Mouse (Mus musculus) lung, adult 2 months (tissue): ENCODE results near the gene Map7d1. TPM values are rescaled to one million over a fixed set of nuclear protein-coding genes. Genes with fewer than 3 reads are reported as not detected.

Experiments
- DNase-seq: peaks from one replicate; pipeline ENCODE4 v3.0.0; 2022
- H3K4me1 ChIP-seq: fragments of 200-500 bp; 2 replicates; pipeline ENCODE4 v1.6.1; 2011; ENCODE audit warnings: low read length; ENCODE audit not compliant: control insufficient read depth, insufficient read depth
- H3K4me3 ChIP-seq: fragments of 200-500 bp; replicated peaks from 2 replicates; pipeline ENCODE3; 2011; ENCODE audit warnings: low read depth, mild to moderate bottlenecking, control low read depth, low read length; ENCODE audit errors: extremely low read depth
- CTCF ChIP-seq: fragments of 200-500 bp; IDR thresholded peaks from 2 replicates; pipeline ENCODE4 v1.5.1; 2011; ENCODE audit warnings: mild to moderate bottlenecking, low read length, control low read depth; ENCODE audit not compliant: insufficient read depth
- POLR2A ChIP-seq: fragments of 200-500 bp; IDR thresholded peaks from 2 replicates; pipeline ENCODE4 v1.6.1; 2011; ENCODE audit warnings: low read depth, mild to moderate bottlenecking, control low read depth, low read length, borderline replicate concordance; ENCODE audit errors: extremely low read depth
- WGBS: fragments of 180-500 bp; shearing (Covaris S2); methylation state at CpG from one replicate; pipeline ENCODE4 v1.1.7; 2018; 5-methylcytosine and 5-hydroxymethylcytosine counted together
- polyA plus RNA-seq: library from polyadenylated mRNA; depleted of rRNA; stranded (reverse); fragments of >200 nt; gene quantifications from 2 replicates; pipeline ENCODE4 v1.2.3, GENCODE M21; 2012

The Map7d1 gene
- polyA plus RNA-seq, 1 experiment = 153 TPM

DNA sequence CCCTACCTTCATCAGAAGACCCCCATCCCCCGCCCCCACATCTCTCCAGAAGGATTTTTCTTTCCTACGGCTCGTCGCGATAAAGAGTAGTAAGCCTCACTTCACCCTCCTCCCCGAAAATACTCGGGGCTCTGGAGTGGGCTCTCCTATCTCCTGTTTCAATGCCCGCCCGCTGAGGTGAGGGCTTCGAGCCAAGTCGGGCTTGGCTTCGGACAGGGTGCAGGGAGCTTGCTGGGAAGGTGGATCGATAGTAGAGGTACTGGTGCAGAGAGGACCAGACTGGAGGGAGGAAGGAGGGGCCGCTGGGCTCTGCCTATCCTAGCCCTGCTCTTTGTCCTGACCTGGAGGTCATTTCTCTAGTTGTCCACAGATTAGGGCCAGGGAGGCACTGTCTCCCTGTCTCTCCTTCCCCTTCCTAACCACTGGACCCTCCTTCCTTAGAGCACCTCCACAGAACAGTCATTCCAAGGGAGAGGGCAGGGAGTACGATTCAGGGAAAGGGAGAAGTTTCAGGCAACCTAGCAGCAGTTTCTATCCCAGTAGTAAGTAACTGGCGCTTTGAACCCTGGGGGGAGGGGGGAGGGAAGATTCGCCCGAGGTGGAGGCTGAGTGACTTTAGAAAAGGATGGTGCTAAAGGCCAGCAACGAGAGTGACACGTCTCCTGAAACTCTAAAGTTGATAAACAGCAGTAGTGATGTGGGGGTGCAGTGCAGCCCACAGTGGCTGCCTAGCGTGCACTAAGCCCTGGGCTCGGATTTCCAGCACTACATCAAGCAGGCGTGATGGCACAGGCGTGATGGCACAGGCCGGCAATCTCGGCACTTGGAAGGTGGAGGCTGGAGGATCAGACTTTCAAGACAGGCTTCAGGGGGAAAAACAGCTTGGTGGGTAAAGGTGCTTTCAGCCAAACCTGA is 1.1 kb upstream of the Map7d1 start:
- DNase-seq = peak; percentile 55
- peaks cover 43% of the 10 kb centered on the region for H3K4me1 ChIP-seq
- WGBS = 9% methylated on average over 26 of the region's 26 CpGs
- H3K4me3 ChIP-seq = peak overlapping the region; percentile 86
- no peak for TF ChIP-seq POLR2A
- no peak for TF ChIP-seq CTCF

DNA sequence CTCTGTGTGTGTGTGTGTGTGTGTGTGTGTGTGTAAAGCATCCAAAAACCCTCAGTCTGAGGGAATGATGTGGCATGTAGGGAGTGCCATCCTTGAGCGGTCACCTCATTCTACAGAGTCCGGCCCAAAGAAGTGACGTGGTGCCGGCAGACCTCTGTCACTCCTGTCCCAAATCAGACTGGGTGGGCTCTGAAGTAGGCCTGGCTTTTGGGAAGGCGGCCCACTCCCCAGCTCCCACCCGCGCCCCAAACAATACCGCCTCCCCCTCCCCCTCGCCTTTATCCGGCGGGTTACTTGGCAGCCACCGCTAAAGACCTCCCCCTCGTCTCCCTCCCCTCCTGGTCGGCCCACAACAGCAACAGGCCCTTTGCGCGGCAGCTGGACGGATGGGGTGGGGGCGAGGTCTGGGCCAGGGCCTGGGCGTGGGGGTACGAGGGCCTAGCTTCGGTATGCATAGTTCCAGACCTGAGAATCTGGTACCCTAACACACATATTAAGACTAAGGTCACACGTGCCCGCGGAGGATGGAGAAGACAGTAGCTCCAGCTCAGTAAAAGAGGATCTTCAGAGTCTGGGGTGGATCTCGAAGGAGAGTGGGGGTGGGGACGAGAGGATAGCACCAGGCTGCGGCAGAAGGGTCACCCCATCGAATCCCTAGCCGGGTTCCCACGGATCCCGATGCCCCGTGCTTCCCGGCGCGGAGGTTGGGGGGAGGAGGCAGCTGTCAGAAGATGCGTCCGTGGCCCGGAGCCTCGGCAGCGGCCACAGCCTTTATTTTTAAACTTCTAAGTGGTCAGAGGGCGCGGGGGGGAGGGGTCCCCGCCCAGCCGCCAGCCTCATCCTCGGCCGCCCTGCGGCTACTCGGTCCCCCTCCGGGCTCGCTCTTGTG is 786 bp downstream of the Map7d1 start:
- peak; percentile 55 for DNase-seq
- Histone ChIP-seq H3K4me1 (peaks cover 44% of the 10 kb centered on the region), H3K4me3 (peak overlapping the region; percentile 86)
- under 1% methylated on average over 50 of the region's 50 CpGs for WGBS
- TF ChIP-seq CTCF (no peak), POLR2A (no peak)

DNA sequence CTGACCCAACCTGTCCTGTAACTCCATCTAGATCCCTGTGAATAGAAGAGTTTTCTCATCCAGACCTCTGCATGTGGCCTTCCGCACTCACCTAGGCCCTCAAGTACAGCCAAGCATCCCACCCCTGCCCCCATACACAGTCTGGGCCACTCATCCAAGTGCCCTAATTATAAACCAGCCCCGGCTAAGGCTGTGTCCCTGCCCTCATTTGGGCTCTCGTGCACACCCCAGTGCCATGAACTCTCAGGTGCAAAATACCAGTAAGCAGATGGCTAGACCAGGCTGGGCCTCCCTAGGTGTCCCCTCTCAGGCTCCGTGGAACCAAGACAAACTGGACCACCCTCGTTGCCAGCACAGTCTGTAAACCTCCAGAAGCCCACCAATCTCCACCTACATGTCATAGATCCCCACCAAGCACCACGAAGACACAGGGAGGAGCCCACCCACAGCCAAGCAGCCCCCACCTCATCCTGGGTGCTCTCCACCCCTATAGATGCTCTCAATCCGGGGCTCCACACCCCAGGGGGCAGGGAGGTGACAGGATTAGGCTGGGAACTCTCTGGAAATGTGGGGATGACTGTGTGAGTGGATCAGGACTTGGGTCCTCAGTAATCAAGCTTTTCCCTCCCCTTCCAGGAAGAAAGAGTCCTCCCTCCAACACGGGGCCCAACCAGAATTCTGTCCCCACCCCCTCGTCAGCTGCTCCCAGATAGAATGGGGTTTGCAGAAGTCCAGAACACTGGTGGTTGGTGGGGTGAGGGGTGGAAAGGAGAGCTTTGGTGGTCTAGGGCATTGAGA is 1.6 kb downstream of the Map7d1 start:
- peak; percentile 54 for DNase-seq
- no peak for TF ChIP-seq CTCF
- TF ChIP-seq POLR2A = no peak
- peak overlapping the region; percentile 86 for H3K4me3 ChIP-seq
- 16% methylated on average over 9 of the region's 9 CpGs for WGBS
- peaks cover 43% of the 10 kb centered on the region for H3K4me1 ChIP-seq

DNA sequence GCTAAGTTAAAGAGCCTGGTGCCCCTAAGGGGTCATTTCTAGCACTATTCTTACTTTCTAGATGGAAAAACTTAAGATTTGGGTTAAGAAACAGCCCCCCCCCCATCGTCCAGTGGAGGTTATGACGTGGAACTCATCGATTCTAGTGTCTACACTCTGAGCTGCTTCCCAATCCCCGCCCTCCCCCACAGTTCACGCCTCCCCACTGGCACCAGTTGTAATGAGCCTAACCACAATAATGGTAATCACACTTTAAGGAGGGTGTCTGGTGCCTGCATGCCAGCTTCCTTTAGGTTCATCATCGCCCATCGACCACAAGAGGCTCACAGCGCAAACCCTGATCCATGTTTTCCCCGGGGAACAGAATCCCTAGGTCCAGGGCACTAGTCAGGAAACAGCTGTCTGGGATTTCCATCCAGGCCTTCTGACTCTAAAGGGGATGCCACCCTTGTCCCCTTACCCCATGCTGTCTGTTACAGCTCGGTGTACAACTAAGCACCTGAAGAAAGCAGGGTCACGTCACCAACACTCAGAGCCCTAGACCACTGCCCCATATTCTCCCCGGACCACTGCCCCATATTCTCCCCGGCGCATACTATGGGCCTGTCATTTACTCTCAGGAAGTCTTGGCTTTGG is 2.4 kb downstream of the Map7d1 start:
- 42% methylated on average over 14 of the region's 14 CpGs for WGBS
- Histone ChIP-seq H3K4me1 (peaks cover 38% of the 10 kb centered on the region), H3K4me3 (peak overlapping the region; percentile 12)
- TF ChIP-seq POLR2A (no peak), CTCF (no peak)
- DNase-seq = no peak

DNA sequence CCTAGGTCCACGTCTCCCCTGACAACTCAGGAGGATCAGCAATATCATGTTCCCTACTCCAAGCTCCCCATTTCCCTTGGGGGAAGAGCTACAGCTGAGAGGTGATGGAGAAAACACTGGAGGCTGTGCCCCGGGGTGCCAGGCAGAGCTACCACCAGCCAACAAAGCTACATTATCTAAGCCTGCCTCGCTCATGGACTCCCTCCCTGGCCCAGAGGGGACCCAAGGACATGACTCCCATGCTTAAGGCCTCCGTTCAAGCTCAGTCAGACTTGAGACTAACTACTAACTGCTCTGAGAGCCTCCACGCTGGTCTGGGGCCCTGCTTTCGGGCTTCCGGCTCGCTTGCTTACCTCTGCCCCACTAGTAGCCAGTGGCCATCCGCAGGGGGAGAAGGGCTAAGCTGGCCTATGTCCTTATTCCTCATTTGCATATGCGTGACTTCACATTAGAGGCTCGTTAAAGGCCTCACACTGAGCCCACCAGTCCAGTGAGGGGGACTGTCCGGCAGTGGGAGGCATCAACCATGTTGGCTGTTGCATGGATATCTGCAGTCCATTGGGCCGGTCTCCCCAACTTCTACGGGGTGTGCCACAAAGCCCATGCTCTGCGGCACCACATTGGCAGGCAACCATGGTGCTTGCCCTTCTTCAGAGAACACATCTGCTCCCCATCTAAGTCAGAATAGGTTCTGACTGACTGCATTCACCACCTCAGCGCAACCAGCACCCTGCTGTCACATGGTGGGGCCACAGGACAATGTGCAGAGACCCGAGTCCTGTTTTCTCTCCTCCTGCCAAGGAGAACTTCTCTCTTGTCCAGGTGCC is 3.5 kb downstream of the Map7d1 start:
- TF ChIP-seq CTCF (no peak), POLR2A (no peak)
- DNase-seq = no peak
- H3K4me1 ChIP-seq = peaks cover 39% of the 10 kb centered on the region
- H3K4me3 ChIP-seq = no peak overlapping the region
- WGBS = 71% methylated on average over 17 of the region's 17 CpGs

DNA sequence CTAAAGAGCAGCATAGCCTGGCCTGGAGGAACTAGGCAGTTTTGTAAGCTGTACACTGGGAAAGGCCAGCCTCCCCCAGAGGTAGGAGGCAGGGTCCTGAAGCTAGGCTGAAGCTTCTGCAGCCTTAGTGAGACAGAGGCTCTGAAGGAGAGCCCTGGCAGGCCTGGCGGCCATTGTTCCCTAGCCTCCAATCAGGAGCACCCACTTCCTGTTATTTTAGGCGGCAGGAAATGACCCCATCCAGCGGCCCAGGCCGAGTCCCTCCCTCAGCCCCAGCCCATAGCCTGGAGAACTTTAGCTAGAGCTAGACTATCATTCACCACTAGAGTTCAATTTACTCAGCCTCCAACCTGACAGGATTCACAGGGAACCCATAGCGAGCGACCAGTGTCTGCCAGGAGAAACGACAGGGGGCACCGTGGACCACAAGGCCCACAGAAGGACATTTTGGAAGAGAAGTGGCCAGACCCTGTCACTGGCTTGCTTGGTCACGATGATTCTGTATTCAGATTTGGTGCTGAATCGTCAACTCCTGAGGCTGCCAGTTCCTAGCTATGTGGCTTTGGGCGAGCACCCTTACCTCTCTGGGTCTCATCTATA is 4.4 kb downstream of the Map7d1 start:
- H3K4me3 ChIP-seq = peak overlapping the region; percentile 45
- TF ChIP-seq CTCF (no peak), POLR2A (peak; percentile 46; the same call in 1 of the 2 replicates)
- 38% methylated on average over 11 of the region's 11 CpGs for WGBS
- no peak for DNase-seq
- H3K4me1 ChIP-seq = peaks cover 35% of the 10 kb centered on the region

DNA sequence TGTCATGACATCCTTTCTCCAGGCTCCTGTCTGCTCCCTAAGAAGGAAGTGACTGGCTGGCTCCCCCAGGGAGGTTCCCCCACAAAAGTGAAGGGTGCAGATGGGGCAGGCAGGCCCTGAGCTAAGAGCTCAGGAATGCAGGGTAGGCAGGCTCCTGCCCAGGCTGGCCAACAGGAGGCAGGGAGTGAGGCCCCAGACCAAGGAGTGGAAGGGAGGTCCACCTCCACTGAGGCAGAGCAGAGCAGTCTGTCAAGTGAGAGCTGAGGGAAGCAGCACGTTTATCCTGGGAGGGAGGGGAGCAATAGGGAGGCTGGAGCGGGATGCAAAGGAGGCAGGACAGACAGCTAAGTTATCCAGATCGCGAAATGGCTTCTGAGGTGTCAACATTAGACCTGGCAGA is 5.5 kb downstream of the Map7d1 start:
- 48% methylated on average over 4 of the region's 4 CpGs for WGBS
- no peak for TF ChIP-seq POLR2A
- TF ChIP-seq CTCF = no peak
- DNase-seq = no peak
- Histone ChIP-seq H3K4me1 (peaks cover 38% of the 10 kb centered on the region), H3K4me3 (no peak overlapping the region)
